Mouse (Mus musculus): ENCODE measurements around the gene Atp1a1.

DNA sequence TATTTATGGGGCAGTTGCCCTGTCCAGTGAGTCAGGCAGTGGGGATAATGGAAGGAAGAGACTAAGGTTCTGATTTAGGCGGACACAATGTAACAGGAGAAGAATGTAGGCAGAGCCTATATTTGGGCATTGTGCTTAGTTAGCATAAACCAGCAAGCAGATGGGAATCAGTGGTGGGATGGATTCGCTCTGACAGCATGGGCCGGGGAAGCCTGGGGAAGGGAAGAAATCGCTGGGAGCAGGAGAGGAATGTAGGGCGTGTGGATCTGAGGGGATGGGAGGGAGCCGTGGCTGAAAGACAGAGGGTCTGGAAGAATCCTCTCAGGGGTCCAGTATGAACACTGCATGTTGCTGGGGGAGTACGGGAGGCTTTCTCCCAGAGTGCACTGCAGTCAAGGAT is 49.0 kb upstream of the Atp1a1 start:
- no peak for TF ChIP-seq CTCF (IDR thresholded peaks at IDR 0.05; ENCODE audit: low read depth)
- TF ChIP-seq EP300 (optimal IDR thresholded peaks at IDR 0.05) = no peak
